Mouse (Mus musculus): ENCODE results near the gene Tmem252.
"Not testable (repeated sequence)": the region's sequence is repeated elsewhere in the genome, so short reads cannot be mapped to it uniquely, and the experiment has no call there.

The Tmem252 gene

GRCm38 (mm10) chr19:24677242-24677984 lies 3.6 kb downstream of the Tmem252 start:
- no peak for DNase-seq (ENCODE audit: low read depth, low spot score)

GRCm38 (mm10) chr19:24683016-24683720 lies 9.4 kb downstream of the Tmem252 start:
- DNase-seq (ENCODE audit: low read depth, low spot score), result no peak

DNA sequence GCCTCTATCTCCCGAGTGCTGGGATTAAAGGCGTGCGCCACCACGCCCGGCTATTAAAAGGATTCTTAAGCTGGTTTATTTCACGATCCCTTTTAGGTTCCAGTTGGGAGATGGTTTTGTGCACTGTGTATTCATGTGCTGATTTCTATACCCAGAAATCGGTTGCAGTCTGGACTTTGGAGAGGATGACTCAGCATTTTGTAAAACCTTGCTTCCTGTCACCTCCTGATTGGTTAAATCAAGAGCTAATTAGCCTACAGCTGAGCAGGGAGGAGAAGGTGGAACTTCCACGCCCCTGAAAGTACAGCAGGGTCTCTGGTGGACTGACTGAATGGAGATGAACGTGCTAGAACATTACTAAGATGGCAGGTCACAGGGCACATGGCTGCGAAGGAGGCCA lies 12.6 kb downstream of the Tmem252 start:
- DNase-seq (ENCODE audit: low read depth, low spot score), result peak; percentile 76

DNA sequence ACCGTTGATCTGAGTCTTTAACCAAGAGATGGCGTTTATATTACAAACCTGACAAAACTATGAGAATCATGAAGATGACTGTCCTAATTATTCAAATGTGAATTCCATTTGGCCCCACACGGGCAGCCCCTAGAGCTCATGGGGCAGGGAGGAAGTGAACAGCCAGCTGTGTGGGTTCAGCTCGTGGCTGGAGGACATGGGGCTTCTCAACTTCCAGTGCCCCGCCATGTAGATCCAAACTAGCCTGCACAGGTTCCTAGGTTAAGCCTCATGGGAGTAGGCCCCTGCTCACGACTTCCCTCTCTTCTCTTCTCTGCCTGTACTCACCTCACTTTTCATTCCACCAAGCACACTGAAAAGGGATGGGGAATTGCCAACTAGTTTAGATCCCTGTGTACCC lies 14.5 kb downstream of the Tmem252 start:
- no peak for DNase-seq (ENCODE audit: low read depth, low spot score)

DNA sequence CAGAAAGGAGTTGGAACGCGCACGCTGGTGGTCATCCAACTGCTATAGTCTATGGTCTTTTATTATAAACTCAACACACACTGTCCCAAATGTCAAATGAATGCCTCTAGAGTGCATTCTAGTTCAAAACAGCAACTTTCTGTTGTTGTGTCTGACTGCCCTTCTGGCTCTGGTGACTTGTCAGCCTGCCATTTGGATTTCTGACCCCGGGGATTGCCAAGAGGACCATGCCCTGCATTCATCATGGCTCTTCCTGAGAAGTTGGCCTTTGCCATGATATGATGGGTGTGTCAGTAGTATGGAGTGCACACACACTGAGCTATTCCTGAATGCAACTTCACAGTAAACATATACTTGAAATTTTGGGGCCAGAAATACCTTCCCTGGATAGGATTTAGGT lies 15.7 kb downstream of the Tmem252 start:
- DNase-seq (ENCODE audit: low read depth, low spot score), result no peak

DNA sequence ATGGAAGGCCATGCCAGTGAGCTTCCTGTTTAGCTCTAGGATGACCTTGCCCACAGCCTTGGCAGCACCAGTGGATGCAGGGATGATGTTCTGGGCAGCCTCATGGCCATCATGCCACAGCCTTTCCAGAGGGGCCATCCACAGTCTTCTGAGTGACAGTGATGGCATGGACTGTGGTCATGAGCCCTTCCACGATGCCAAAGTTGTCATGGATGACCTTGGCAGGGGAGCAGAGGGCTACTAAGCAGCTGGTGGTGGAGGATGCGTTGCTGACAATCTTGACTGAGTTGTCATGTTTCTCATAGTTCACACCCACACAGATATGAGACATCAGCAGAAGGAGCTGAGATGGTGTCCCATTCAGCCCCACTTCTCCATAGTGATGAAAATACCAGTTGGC lies 18.9 kb downstream of the Tmem252 start:
- no peak for DNase-seq (ENCODE audit: low read depth, low spot score)

GRCm38 (mm10) chr19:24697946-24698345 lies 24.1 kb downstream of the Tmem252 start:
- DNase-seq (ENCODE audit: low read depth, low spot score), result no peak

- DNase-seq (ENCODE audit: low read depth, low spot score), result no peak
These were observed 24.8 kb downstream of the Tmem252 start for GRCm38 (mm10) chr19:24698651-24699050.

DNA sequence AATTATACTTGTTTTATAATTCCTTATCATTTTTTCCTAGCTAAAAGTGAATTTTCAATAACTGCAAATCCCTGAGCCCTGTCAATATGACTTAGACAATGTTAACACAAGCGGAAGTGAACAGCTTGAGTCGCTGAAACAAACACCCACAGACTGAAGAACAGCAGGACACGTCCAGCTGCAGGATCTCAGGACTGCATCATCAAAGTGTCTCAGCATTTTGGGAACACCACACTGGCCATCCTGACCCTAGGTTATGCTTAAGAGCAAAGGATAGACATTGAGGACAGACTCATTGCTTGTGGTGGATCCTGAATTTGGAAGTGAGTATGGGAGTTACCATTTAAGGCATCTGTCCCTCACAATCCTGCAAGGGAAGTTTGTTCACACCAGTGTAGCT lies 25.4 kb downstream of the Tmem252 start:
- DNase-seq (ENCODE audit: low read depth, low spot score), result no peak

- DNase-seq (ENCODE audit: low read depth, low spot score), result peak; percentile 26
These were observed 26.1 kb downstream of the Tmem252 start for GRCm38 (mm10) chr19:24699910-24700309.

DNA sequence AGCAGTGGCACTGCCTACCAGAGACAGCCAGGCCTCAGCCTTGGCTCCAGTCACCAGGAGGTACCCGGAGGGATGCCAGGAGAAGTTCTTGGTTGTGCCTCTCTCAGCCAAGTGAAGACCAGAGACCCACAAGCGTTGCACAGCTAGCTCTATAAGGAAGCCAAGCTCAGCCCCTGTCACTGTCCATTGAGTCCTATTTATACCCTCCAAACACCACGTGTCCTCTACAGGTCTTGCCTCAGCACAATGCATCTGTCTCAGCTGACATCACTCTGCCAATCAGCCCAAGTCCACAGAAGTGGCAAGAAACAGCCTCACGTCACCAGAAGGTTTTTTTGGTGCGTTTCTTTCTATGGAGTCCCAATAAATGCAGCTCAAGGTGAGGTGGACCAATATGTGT lies 26.9 kb downstream of the Tmem252 start:
- no peak for DNase-seq (ENCODE audit: low read depth, low spot score)

DNA sequence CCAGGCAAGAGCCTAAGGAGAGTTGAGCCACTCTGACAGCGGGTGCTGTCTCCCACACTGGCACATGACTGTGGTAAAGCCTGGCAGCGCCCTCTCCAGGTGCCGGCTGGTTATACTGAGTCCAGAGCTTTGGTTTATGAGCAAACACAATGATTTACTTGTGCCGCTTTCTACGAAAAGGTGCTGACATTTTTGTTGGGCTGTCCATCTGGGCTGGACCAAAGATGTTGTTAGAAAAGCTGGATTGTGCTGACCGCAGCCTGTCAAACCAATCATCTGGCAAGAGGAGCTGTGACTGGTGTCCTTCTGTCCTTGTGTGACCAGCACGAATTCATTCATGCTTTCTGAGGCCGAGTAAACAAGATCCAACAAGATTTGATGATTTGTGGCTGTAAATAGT lies 27.9 kb downstream of the Tmem252 start:
- DNase-seq (ENCODE audit: low read depth, low spot score), result peak; percentile 15

- not testable (repeated sequence) for DNase-seq (ENCODE audit: low read depth, low spot score)
These were observed 29.4 kb downstream of the Tmem252 start for GRCm38 (mm10) chr19:24703168-24703567.

GRCm38 (mm10) chr19:24703680-24704079 lies 29.9 kb downstream of the Tmem252 start:
- no peak for DNase-seq (ENCODE audit: low read depth, low spot score)

DNA sequence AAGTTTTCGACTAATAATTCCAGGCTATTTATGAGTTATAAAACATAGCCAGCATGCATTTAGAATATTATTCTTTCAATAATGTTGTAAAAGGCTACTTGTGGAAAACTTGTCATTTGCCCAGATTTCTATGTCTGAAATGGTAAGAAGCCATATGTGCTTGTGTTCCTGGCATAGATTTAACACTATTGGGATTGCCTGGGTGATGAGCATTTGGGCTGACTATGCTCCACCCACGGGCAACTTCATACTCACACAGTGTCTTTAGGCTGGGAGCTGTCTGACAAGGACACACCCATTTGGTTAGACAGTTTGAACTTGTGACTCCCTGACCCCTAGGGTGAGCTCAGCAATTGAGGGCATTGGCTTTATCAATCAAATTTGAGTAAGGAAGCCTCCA lies 30.5 kb downstream of the Tmem252 start:
- DNase-seq (ENCODE audit: low read depth, low spot score), result no peak

DNA sequence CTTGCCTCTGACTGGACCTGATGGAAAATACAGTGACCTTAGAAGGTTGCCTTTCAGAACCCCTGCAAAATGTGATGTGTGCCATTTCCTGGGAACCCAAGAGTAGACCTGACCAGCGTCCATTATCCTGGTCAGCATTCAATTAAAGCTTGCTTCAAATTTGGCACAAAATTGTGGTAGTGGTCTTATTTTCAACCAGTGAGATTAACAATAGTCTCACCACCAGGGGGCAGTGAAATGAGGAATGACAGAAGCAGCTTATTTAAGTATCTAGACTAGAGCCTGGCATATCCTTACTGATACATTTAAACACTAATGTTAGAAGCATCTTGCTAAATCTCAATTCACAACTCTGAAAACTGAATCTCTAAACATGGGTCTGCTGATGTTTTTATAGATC lies 31.6 kb downstream of the Tmem252 start:
- peak; percentile 62 for DNase-seq (ENCODE audit: low read depth, low spot score)

- no peak for DNase-seq (ENCODE audit: low read depth, low spot score)
These were observed 33.5 kb downstream of the Tmem252 start for GRCm38 (mm10) chr19:24707071-24707906.

DNA sequence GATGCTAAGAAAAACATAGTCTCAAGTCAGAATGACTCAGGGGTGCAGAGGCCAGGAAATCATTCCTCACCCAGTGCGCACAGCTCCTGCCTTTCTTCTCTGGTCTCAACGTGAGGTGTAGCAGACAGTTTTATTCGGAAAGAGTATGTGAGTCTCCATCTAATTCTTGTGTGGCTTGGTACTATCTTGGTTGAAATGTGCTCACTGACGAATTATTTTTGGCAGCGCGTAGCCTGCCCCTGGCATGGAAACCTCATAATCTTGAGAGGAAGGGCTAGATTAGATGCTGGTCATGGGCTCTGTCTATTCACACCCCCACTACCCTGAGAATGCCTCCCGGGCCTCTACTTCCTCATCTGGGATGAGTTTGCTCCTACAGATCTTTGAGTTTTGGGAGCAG lies 34.2 kb downstream of the Tmem252 start:
- DNase-seq (ENCODE audit: low read depth, low spot score), result no peak

- DNase-seq (ENCODE audit: low read depth, low spot score), result no peak
These were observed 42.7 kb downstream of the Tmem252 start for GRCm38 (mm10) chr19:24716303-24717097.

DNA sequence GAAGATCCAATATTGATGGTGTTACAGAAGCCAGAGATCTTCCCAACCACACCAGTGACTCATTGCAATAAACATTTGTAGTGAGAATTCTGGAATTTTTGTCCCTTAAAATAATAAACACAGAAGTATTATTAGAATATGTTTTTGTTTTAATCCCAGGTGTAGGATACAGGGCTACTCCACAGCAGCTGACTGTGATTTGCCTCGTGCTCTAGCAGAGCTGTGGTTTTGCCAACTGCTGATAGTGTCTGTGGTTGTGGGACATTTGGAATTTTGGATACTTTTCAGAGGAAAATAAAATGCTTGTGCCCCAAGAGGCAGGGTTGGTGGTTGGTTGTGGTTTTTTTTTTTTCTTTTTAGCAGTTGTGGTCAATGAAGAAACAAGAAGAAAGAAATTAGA lies 44.2 kb downstream of the Tmem252 start:
- no peak for DNase-seq (ENCODE audit: low read depth, low spot score)

DNA sequence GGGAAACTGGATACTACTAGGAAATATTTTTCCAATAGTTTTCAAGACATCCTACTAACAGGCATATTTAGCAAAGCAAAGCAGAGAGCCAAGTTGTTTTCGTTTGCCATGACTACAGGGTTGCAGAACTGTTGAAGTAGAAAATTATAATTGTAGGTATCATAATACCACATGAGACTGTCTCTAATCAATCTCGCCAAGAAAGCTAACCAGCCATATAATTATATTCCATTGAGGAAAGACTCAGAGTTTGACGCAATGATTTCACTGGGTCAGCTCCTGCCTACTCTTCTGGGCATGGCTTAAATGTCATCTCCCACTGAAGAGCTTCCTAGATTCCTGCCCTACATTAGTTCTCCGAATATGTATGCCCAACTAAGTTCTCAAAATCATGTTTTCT lies 45.7 kb downstream of the Tmem252 start:
- DNase-seq (ENCODE audit: low read depth, low spot score), result no peak

GRCm38 (mm10) chr19:24720448-24720847 lies 46.6 kb downstream of the Tmem252 start:
- DNase-seq (ENCODE audit: low read depth, low spot score), result no peak

All from ZHBTc4 (cell line).